Mouse (Mus musculus): ENCODE results near the gene Slc52a3. TPM values are rescaled to one million over a fixed set of nuclear protein-coding genes. Genes with fewer than 3 reads are reported as not detected.

The Slc52a3 gene
- polyA plus RNA-seq, 1 experiment from 2014 or later, result 1.7 TPM

MicroRNAs within 50 kb of the gene (microRNA counts, 519-probe panel; counts per million panel counts)
- microRNA mmu-miR-1953, result not detected

Small RNA genes lying within 50 kb of the gene (microRNA-seq; reads per million reads assigned to microRNA genes)
- gene Mir1953, result not detected

Other genes starting within 250 kb of the Slc52a3 start
- 0.28 and 0.49 TPM in 2 replicates for gene Rspo4, start 153.6 kb upstream of the Slc52a3 start, polyA plus RNA-seq (2015; fragmentation: Nextera tagmentation; extraction: Ambion mirVana)
- gene Angpt4, start 85.3 kb upstream of the Slc52a3 start, polyA plus RNA-seq (2015; fragmentation: Nextera tagmentation; extraction: Ambion mirVana), result 0.26 and 0.34 TPM in 2 replicates
- gene Fam110a, start 16.3 kb upstream of the Slc52a3 start, polyA plus RNA-seq (2015; fragmentation: Nextera tagmentation; extraction: Ambion mirVana), result 48.3 and 54.6 TPM in 2 replicates
- gene Scrt2, start 85.0 kb downstream of the Slc52a3 start, polyA plus RNA-seq (2015; fragmentation: Nextera tagmentation; extraction: Ambion mirVana), result 10.8 and 11.1 TPM in 2 replicates
- gene Srxn1, start 109.0 kb downstream of the Slc52a3 start, polyA plus RNA-seq (2015; fragmentation: Nextera tagmentation; extraction: Ambion mirVana), result 24.4 and 24.7 TPM in 2 replicates
- gene Tcf15, start 147.1 kb downstream of the Slc52a3 start, polyA plus RNA-seq (2015; fragmentation: Nextera tagmentation; extraction: Ambion mirVana), result 1.1 and 1.7 TPM in 2 replicates
- 94.2 and 97.7 TPM in 2 replicates for gene Csnk2a1, start 230.3 kb downstream of the Slc52a3 start, polyA plus RNA-seq (2015; fragmentation: Nextera tagmentation; extraction: Ambion mirVana)